Comparison of ENCODE assay signal across 1 mouse cellular context in the genomic region with DNA sequence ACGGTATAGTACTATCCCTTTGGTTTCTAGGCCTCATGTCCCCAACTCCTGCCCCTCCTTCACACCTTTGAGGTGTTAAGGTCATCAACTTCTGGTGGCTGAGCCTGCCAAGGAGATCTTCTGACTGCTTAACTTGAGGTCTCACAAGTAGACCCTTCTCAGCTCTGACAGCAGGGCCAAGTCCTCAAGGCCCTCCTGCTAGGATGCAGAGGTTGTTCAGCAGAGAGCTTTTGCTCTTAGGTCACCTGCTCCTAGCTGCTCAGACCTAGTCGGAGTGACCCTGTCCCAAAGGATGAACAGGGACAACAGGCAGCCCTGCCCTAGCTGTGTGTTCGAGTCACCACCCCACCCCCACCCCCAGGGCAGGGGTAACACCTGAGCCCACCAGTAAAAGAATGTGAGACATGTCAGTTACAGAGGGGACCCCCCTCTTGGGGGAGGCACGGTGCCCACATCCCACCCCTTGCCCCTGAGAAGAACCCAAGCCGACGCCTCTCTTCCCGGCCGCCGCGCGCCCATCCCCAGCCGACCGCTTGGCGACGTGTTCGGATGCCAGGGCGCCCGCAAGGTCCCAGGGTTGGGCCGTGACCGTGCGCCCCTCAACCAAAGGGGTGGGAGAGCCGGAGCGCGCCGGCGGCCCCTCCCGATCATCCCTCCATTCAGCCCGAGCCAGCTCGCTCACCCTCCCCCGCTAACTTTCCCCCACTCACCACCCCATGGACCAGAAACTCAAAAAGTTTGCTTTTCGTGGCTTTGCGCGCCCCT.
TF ChIP-seq lines count a peak whose summit lies in the region.

No protein-coding gene starts in this region.

TF ChIP-seq in CH12.LX, 34 proteins besides CTCF, POLR2A, EP300 and RAD21:
- no peak for TF ChIP-seq RCOR1 (conservative IDR thresholded peaks at IDR 0.05; ENCODE audit: low read depth, low read length)
- no peak for TF ChIP-seq MXI1 (IDR thresholded peaks at IDR 0.05; ENCODE audit: low read depth, low read length)
- no peak for TF ChIP-seq POLR2AphosphoS2 (IDR thresholded peaks at IDR 0.05; ENCODE audit: low read depth, low read length)
- TF ChIP-seq ZMIZ1 (IDR thresholded peaks at IDR 0.05; ENCODE audit: low read depth, low read length): no peak
- no peak for TF ChIP-seq CHD2 (IDR thresholded peaks at IDR 0.05; ENCODE audit: low read length)
- TF ChIP-seq ZC3H11A (IDR thresholded peaks at IDR 0.05; ENCODE audit: low read depth, low read length): no peak
- TF ChIP-seq KAT2A (IDR thresholded peaks at IDR 0.05; ENCODE audit: insufficient replicate concordance, low read length): no peak
- TF ChIP-seq NRF1 (IDR thresholded peaks at IDR 0.05; ENCODE audit: low read depth, low read length): no peak
- no peak for TF ChIP-seq ZKSCAN1 (IDR thresholded peaks at IDR 0.05; ENCODE audit: borderline replicate concordance, low read depth, low read length)
